Mouse (Mus musculus) Muller cell, postnatal 12 days (primary cell): Measurements from ENCODE around the gene Cgnl1.

Experiments
- DNase-seq: peaks from one replicate; pipeline ENCODE4 v3.0.0-alpha.2; 2015; ENCODE audit errors: inconsistent ontology term

Gene Cgnl1

GRCm38 (mm10) chr9:71716995-71717394, 54.4 kb downstream of the Cgnl1 start:
- DNase-seq: no peak

- DNase-seq: no peak
These were observed 60.6 kb downstream of the Cgnl1 start for GRCm38 (mm10) chr9:71710776-71711175.

GRCm38 (mm10) chr9:71709199-71709598, 62.2 kb downstream of the Cgnl1 start:
- no peak for DNase-seq

- DNase-seq: no peak
These were observed 63.4 kb downstream of the Cgnl1 start for GRCm38 (mm10) chr9:71707989-71708388.

- peak; percentile 78 for DNase-seq
These were observed 66.9 kb downstream of the Cgnl1 start for GRCm38 (mm10) chr9:71704332-71705014.

GRCm38 (mm10) chr9:71699087-71699486, 72.3 kb downstream of the Cgnl1 start:
- no peak for DNase-seq

- DNase-seq: no peak
These were observed 73.3 kb downstream of the Cgnl1 start for GRCm38 (mm10) chr9:71698116-71698515.

- no peak for DNase-seq
These were observed 74.2 kb downstream of the Cgnl1 start for GRCm38 (mm10) chr9:71697189-71697588.

- no peak for DNase-seq
These were observed 74.6 kb downstream of the Cgnl1 start for GRCm38 (mm10) chr9:71696762-71697161.

GRCm38 (mm10) chr9:71695133-71695532, 76.3 kb downstream of the Cgnl1 start:
- DNase-seq: no peak

- DNase-seq: no peak
These were observed 77.2 kb downstream of the Cgnl1 start for GRCm38 (mm10) chr9:71694223-71694622.

GRCm38 (mm10) chr9:71693771-71694170, 77.6 kb downstream of the Cgnl1 start:
- DNase-seq: peak; percentile 78

GRCm38 (mm10) chr9:71692165-71692564, 79.2 kb downstream of the Cgnl1 start:
- DNase-seq: no peak

GRCm38 (mm10) chr9:71689369-71690073, 81.9 kb downstream of the Cgnl1 start:
- no peak for DNase-seq

- DNase-seq: no peak
These were observed 84.9 kb downstream of the Cgnl1 start for GRCm38 (mm10) chr9:71686463-71686862.

- DNase-seq: peak; percentile 44
These were observed 86.6 kb downstream of the Cgnl1 start for GRCm38 (mm10) chr9:71684772-71685171.

GRCm38 (mm10) chr9:71680381-71680780, 91.0 kb downstream of the Cgnl1 start:
- DNase-seq: no peak

- peak; percentile 75 for DNase-seq
These were observed 92.1 kb downstream of the Cgnl1 start for GRCm38 (mm10) chr9:71679103-71679815.

- peak; percentile 51 for DNase-seq
These were observed 94.3 kb downstream of the Cgnl1 start for GRCm38 (mm10) chr9:71676988-71677688.

- peak; percentile 36 for DNase-seq
These were observed 95.5 kb downstream of the Cgnl1 start for GRCm38 (mm10) chr9:71675799-71676414.

- DNase-seq: no peak
These were observed 96.2 kb downstream of the Cgnl1 start for GRCm38 (mm10) chr9:71675216-71675615.

GRCm38 (mm10) chr9:71674476-71674875, 96.9 kb downstream of the Cgnl1 start:
- no peak for DNase-seq
